Mouse (Mus musculus): ENCODE measurements around the gene Ssbp3.

DNA sequence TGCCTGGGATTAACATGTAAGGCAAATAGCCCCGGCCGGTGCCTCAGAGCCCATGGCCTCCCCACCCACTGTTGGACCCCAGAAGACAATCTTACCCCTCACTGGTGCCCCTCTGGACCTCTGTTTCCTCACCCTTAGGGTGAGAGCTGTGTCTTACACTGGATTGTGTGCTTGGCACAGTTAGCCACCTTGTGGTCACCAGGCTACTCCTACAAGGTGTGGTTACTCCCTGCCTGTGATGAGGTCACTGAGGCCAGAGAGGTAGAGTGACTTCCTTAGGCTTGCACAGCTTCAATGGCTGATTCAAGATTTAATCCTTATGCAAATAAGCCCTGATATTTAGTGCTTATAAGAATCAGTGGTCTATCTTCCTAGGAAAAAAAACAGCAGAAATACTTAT is 126.5 kb downstream of the Ssbp3 start:
- no peak for TF ChIP-seq POLR2A (IDR thresholded peaks at IDR 0.05; ENCODE audit: control insufficient read depth, extremely low read depth, insufficient read depth, low read length, poor library complexity)
- no peak for TF ChIP-seq CTCF (IDR thresholded peaks at IDR 0.05; ENCODE audit: borderline replicate concordance, control insufficient read depth, extremely low read depth, insufficient read depth, low read length, poor library complexity)
